In genomic region chr13:112751454-112752308, GRCm38 (mm10) we compare ENCODE assay signal across 8 mouse cellular contexts. TPM values are rescaled to one million over a fixed set of nuclear protein-coding genes. Genes with fewer than 3 reads are reported as not detected.
DNase-seq lines count a peak whose midpoint lies in the region; ATAC-seq and TF ChIP-seq lines count a peak whose summit lies in the region.

No protein-coding gene starts in this region.

- no peaks in the 10 kb centered on the region for H3K9me3 ChIP-seq in MEL (replicated peaks; ENCODE audit: insufficient read depth, low read length)
- H3K9me3 ChIP-seq in forebrain, postnatal 0 days (ENCODE audit: low read length), result no peaks in the 10 kb centered on the region
- no peaks in the 10 kb centered on the region for H3K9me3 ChIP-seq in hindbrain, embryonic 11.5 days (ENCODE audit: control insufficient read depth, low read length)
- H3K9me3 ChIP-seq in limb, embryonic 14.5 days (ENCODE audit: control insufficient read depth, low read length), result no peaks in the 10 kb centered on the region
- no peaks in the 10 kb centered on the region for H3K9me3 ChIP-seq in midbrain, embryonic 11.5 days (ENCODE audit: control insufficient read depth, low read length)
- no peaks in the 10 kb centered on the region for H3K9me3 ChIP-seq in stomach, embryonic 16.5 days (replicated peaks; ENCODE audit: control insufficient read depth, low read length)

- 10% methylated on average over 18 of the region's 18 CpGs for WGBS in bone marrow, adult 2 months
- WGBS in forebrain, postnatal 0 days, result 25% methylated on average over 18 of the region's 18 CpGs
- 42% methylated on average over 18 of the region's 18 CpGs for WGBS in hindbrain, embryonic 11.5 days
- WGBS in limb, embryonic 14.5 days, result 26% methylated on average over 18 of the region's 18 CpGs
- WGBS in midbrain, embryonic 11.5 days, result 39% methylated on average over 18 of the region's 18 CpGs
- 17% methylated on average over 18 of the region's 18 CpGs for WGBS in stomach, embryonic 16.5 days

- H3K27me3 ChIP-seq in MEL (ENCODE audit: control insufficient read depth in 1 of 2, insufficient read depth in 2 of 2, low read length in 2 of 2), result no peaks in the 10 kb centered on the region
- H3K27me3 ChIP-seq in forebrain, postnatal 0 days (ENCODE audit: insufficient read depth, low read length), result no peaks in the 10 kb centered on the region
- no peaks in the 10 kb centered on the region for H3K27me3 ChIP-seq in hindbrain, embryonic 11.5 days (ENCODE audit: control insufficient read depth, insufficient read depth, low read length)
- no peaks in the 10 kb centered on the region for H3K27me3 ChIP-seq in limb, embryonic 14.5 days (ENCODE audit: control insufficient read depth, insufficient read depth, low read length)
- no peaks in the 10 kb centered on the region for H3K27me3 ChIP-seq in midbrain, embryonic 11.5 days (ENCODE audit: control insufficient read depth, insufficient read depth, low read length)
- no peaks in the 10 kb centered on the region for H3K27me3 ChIP-seq in stomach, embryonic 16.5 days (ENCODE audit: control insufficient read depth, insufficient read depth, low read length)

- no peaks in the 10 kb centered on the region; a peak in 2 of 4 replicates for H3K36me3 ChIP-seq in MEL (ENCODE audit: control insufficient read depth in 1 of 2, insufficient read depth in 2 of 2, low read length in 2 of 2)
- H3K36me3 ChIP-seq in forebrain, postnatal 0 days (ENCODE audit: insufficient read depth), result no peaks in the 10 kb centered on the region
- no peaks in the 10 kb centered on the region for H3K36me3 ChIP-seq in hindbrain, embryonic 11.5 days (ENCODE audit: control insufficient read depth, insufficient read depth, low read length)
- H3K36me3 ChIP-seq in limb, embryonic 14.5 days (ENCODE audit: control insufficient read depth, insufficient read depth, low read length), result no peaks in the 10 kb centered on the region
- H3K36me3 ChIP-seq in midbrain, embryonic 11.5 days (ENCODE audit: control insufficient read depth, insufficient read depth, low read length), result no peaks in the 10 kb centered on the region
- no peaks in the 10 kb centered on the region for H3K36me3 ChIP-seq in stomach, embryonic 16.5 days (ENCODE audit: control insufficient read depth, insufficient read depth, low read length)

- H3K79me2 ChIP-seq in MEL (ENCODE audit: control insufficient read depth, insufficient read depth, low read length, poor library complexity), result no peaks in the 10 kb centered on the region

- TF ChIP-seq RAD21 in MEL (IDR thresholded peaks at IDR 0.05; ENCODE audit: low read depth, low read length), result no peak

- DNase-seq in MEL (ENCODE audit: low read depth, low spot score), result peak; percentile 78
- DNase-seq in forebrain, postnatal 0 days, result peak; percentile 20
- peak; percentile 66 for DNase-seq in hindbrain, embryonic 11.5 days (ENCODE audit: low spot score)
- DNase-seq in limb, embryonic 14.5 days (ENCODE audit: low spot score), result peak; percentile 77
- DNase-seq in midbrain, embryonic 11.5 days (ENCODE audit: low spot score, missing footprints), result peak; percentile 90
- DNase-seq in cerebellum, adult 9-11 months, result no peak

- TF ChIP-seq CTCF in MEL (IDR thresholded peaks at IDR 0.05 in 2 of 3, conservative IDR thresholded peaks at IDR 0.05 in 1 of 3; ENCODE audit: control insufficient read depth in 1 of 3, insufficient read depth in 1 of 3, low read depth in 2 of 3, low read length in 3 of 3, poor library complexity in 1 of 3, severe bottlenecking in 1 of 3), result no peak
- no peak for TF ChIP-seq CTCF in bone marrow, adult 2 months (IDR thresholded peaks at IDR 0.05; ENCODE audit: control insufficient read depth, insufficient read depth, low read length)
- no peak for TF ChIP-seq CTCF in forebrain, postnatal 0 days (IDR thresholded peaks at IDR 0.05; ENCODE audit: low read depth)

- H3K4me3 ChIP-seq in MEL (ENCODE audit: control insufficient read depth in 1 of 2, insufficient read depth in 1 of 2, low read depth in 2 of 2, low read length in 2 of 2), result peak overlapping the region; percentile 54 to 67
- H3K4me3 ChIP-seq in bone marrow, adult 2 months (replicated peaks; ENCODE audit: control insufficient read depth, low read depth, low read length), result no peak overlapping the region
- no peak overlapping the region for H3K4me3 ChIP-seq in forebrain, postnatal 0 days (ENCODE audit: low read depth, low read length)
- H3K4me3 ChIP-seq in hindbrain, embryonic 11.5 days (ENCODE audit: low read depth, low read length), result no peak overlapping the region
- H3K4me3 ChIP-seq in limb, embryonic 14.5 days (replicated peaks; ENCODE audit: low read length), result no peak overlapping the region
- no peak overlapping the region for H3K4me3 ChIP-seq in midbrain, embryonic 11.5 days (ENCODE audit: low read depth, low read length)
- H3K4me3 ChIP-seq in stomach, embryonic 16.5 days (replicated peaks; ENCODE audit: low read length), result peak overlapping the region; percentile 15; the same call in 1 of the 2 replicates

- peak overlapping the region; percentile 27 for H3K4me2 ChIP-seq in forebrain, postnatal 0 days (ENCODE audit: low read depth)
- H3K4me2 ChIP-seq in hindbrain, embryonic 11.5 days (replicated peaks; ENCODE audit: low read depth, low read length), result no peak overlapping the region
- peak overlapping the region; percentile 37 for H3K4me2 ChIP-seq in limb, embryonic 14.5 days (replicated peaks; ENCODE audit: low read depth, low read length, severe bottlenecking)
- no peak overlapping the region for H3K4me2 ChIP-seq in midbrain, embryonic 11.5 days
- peak overlapping the region; percentile 52 for H3K4me2 ChIP-seq in stomach, embryonic 16.5 days (ENCODE audit: low read depth, low read length)

- H3K27ac ChIP-seq in MEL (ENCODE audit: control insufficient read depth, low read depth, low read length), result peak overlapping the region; percentile 45; the same call in 1 of the 2 replicates
- H3K27ac ChIP-seq in bone marrow, adult 2 months (ENCODE audit: control insufficient read depth, insufficient read depth, low read depth, low read length, poor library complexity), result peak overlapping the region; percentile 58
- H3K27ac ChIP-seq in forebrain, postnatal 0 days (ENCODE audit: low read depth, low read length), result no peak overlapping the region
- H3K27ac ChIP-seq in hindbrain, embryonic 11.5 days (ENCODE audit: low read depth, low read length), result no peak overlapping the region
- H3K27ac ChIP-seq in limb, embryonic 14.5 days (replicated peaks; ENCODE audit: low read depth, low read length), result peak overlapping the region; percentile 73
- H3K27ac ChIP-seq in midbrain, embryonic 11.5 days (ENCODE audit: low read depth, low read length), result no peak overlapping the region
- peak overlapping the region; percentile 92 for H3K27ac ChIP-seq in stomach, embryonic 16.5 days (ENCODE audit: low read length)

- H3K9ac ChIP-seq in MEL (ENCODE audit: control insufficient read depth, low read depth, low read length, poor library complexity, severe bottlenecking), result peak overlapping the region; percentile 64
- H3K9ac ChIP-seq in forebrain, postnatal 0 days, result no peak overlapping the region
- H3K9ac ChIP-seq in hindbrain, embryonic 11.5 days (ENCODE audit: low read depth, low read length), result no peak overlapping the region
- H3K9ac ChIP-seq in limb, embryonic 14.5 days (ENCODE audit: low read depth, low read length, severe bottlenecking), result peak overlapping the region; percentile 34
- H3K9ac ChIP-seq in midbrain, embryonic 11.5 days (ENCODE audit: low read length), result no peak overlapping the region; the same call in 1 of the 2 replicates
- peak overlapping the region; percentile 44 for H3K9ac ChIP-seq in stomach, embryonic 16.5 days (ENCODE audit: low read length)

- peak in 1 of 2 experiments; percentile 40; a peak in 1 of 4 replicates for TF ChIP-seq POLR2A in MEL (IDR thresholded peaks at IDR 0.05; ENCODE audit: control insufficient read depth in 1 of 2, insufficient read depth in 1 of 2, low read depth in 1 of 2, low read length in 2 of 2, poor library complexity in 1 of 2)
- TF ChIP-seq POLR2A in bone marrow, adult 2 months (IDR thresholded peaks at IDR 0.05; ENCODE audit: borderline replicate concordance, control insufficient read depth, low read depth, low read length), result 0 out of 2 replicates have a peak, but pooled peaks have one; percentile 25
- no peak for TF ChIP-seq POLR2A in limb, embryonic 14.5 days (IDR thresholded peaks at IDR 0.05; ENCODE audit: borderline replicate concordance, extremely low read depth, insufficient read depth, insufficient read length)

- H3K4me1 ChIP-seq in MEL (ENCODE audit: control insufficient read depth in 1 of 2, insufficient read depth in 2 of 2, low read length in 2 of 2), result peaks cover 3 to 6% of the 10 kb centered on the region in 2 experiments; a peak in 3 of 4 replicates
- H3K4me1 ChIP-seq in bone marrow, adult 2 months (ENCODE audit: control insufficient read depth, insufficient read depth, low read length), result peaks cover 6% of the 10 kb centered on the region; the same call in 1 of the 2 replicates
- H3K4me1 ChIP-seq in forebrain, postnatal 0 days (ENCODE audit: insufficient read depth), result no peaks in the 10 kb centered on the region
- H3K4me1 ChIP-seq in hindbrain, embryonic 11.5 days (replicated peaks; ENCODE audit: control insufficient read depth, insufficient read depth, low read length), result no peaks in the 10 kb centered on the region
- H3K4me1 ChIP-seq in limb, embryonic 14.5 days (ENCODE audit: control insufficient read depth, insufficient read depth, low read length), result peaks cover 34% of the 10 kb centered on the region
- H3K4me1 ChIP-seq in midbrain, embryonic 11.5 days (ENCODE audit: control insufficient read depth, insufficient read depth, low read length), result peaks cover 7% of the 10 kb centered on the region
- H3K4me1 ChIP-seq in stomach, embryonic 16.5 days (ENCODE audit: control insufficient read depth, insufficient read depth, low read length), result peaks cover 41% of the 10 kb centered on the region

- peak; percentile 67 for ATAC-seq in forebrain, postnatal 0 days
- ATAC-seq in hindbrain, embryonic 11.5 days (ENCODE audit: low FRiP score), result peak; percentile 56; the same call in 1 of the 2 replicates
- ATAC-seq in limb, embryonic 14.5 days (ENCODE audit: low FRiP score, low read depth), result peak; percentile 46; the same call in 1 of the 2 replicates
- peak; percentile 80 for ATAC-seq in midbrain, embryonic 11.5 days (ENCODE audit: low FRiP score)
- ATAC-seq in stomach, embryonic 16.5 days (ENCODE audit: insufficient read depth, low FRiP score), result peak; percentile 61

- no peak for TF ChIP-seq EP300 in MEL (IDR thresholded peaks at IDR 0.05; ENCODE audit: low read depth in 1 of 2, low read length in 2 of 2)

RNA-seq across cellular contexts. Expression of gene Plpp1, which starts 48.9 kb away (rescaled TPM):
- 0.10 and 0.12 TPM in 2 replicates for total RNA-seq in MEL (2012; rRNA removed)
- polyA plus RNA-seq in MEL (2012; ENCODE audit: insufficient read depth in 1 of 2, insufficient read length in 2 of 2, low read depth in 1 of 2, low replicate concordance in 2 of 2, missing spikeins in 1 of 2), result under 1 TPM in 1 of 2 experiments, not detected in 1; 0.15 TPM
- 24.0 and 27.0 TPM in 2 replicates for polyA plus RNA-seq in bone marrow, adult 2 months (2011; ENCODE audit: insufficient read depth, insufficient read length, low replicate concordance, missing spikeins)
- total RNA-seq in forebrain, postnatal 0 days (2014; rRNA removed), result 44.4 and 48.0 TPM in 2 replicates
- polyA plus RNA-seq in forebrain, postnatal 0 days (2015; fragmentation: Nextera tagmentation; extraction: Ambion mirVana), result 60.8 and 68.0 TPM in 2 replicates
- polyA plus RNA-seq in hindbrain, embryonic 11.5 days (2014; fragmentation: Nextera tagmentation; extraction: Ambion mirVana), result 22.1 and 24.0 TPM in 2 replicates
- polyA plus RNA-seq in limb, embryonic 14.5 days (2012; rRNA removed), result 48.8 and 52.9 TPM in 2 replicates
- 66.0 and 70.9 TPM in 2 replicates for polyA plus RNA-seq in limb, embryonic 14.5 days (2014; fragmentation: Nextera tagmentation; extraction: Ambion mirVana)
- polyA plus RNA-seq in midbrain, embryonic 11.5 days (2014; fragmentation: Nextera tagmentation; extraction: Ambion mirVana), result 19.1 and 20.1 TPM in 2 replicates
- 117 and 120 TPM in 2 replicates for polyA plus RNA-seq in stomach, embryonic 16.5 days (2015; fragmentation: Nextera tagmentation; extraction: Ambion mirVana)

Comparison
In these comparisons a context has a peak if more than half of its experiments do, and no peak if none do; other contexts are left out.
1. H3K27ac ChIP-seq: peak in MEL (single experiment), bone marrow, adult 2 months (single experiment), limb, embryonic 14.5 days (single experiment) and stomach, embryonic 16.5 days (single experiment); none in forebrain, postnatal 0 days (single experiment), hindbrain, embryonic 11.5 days (single experiment) and midbrain, embryonic 11.5 days (single experiment).
2. H3K4me3 ChIP-seq: peak in MEL (2 of 2) and stomach, embryonic 16.5 days (single experiment); none in bone marrow, adult 2 months (single experiment), forebrain, postnatal 0 days (single experiment), hindbrain, embryonic 11.5 days (single experiment), limb, embryonic 14.5 days (single experiment) and midbrain, embryonic 11.5 days (single experiment).
3. H3K9ac ChIP-seq: peak in MEL (single experiment), limb, embryonic 14.5 days (single experiment) and stomach, embryonic 16.5 days (single experiment); none in forebrain, postnatal 0 days (single experiment), hindbrain, embryonic 11.5 days (single experiment) and midbrain, embryonic 11.5 days (single experiment).
4. H3K4me2 ChIP-seq: peak in forebrain, postnatal 0 days (single experiment), limb, embryonic 14.5 days (single experiment) and stomach, embryonic 16.5 days (single experiment); none in hindbrain, embryonic 11.5 days (single experiment) and midbrain, embryonic 11.5 days (single experiment).
5. RNA of gene Plpp1, which starts 48.9 kb away (polyA plus RNA-seq): 117 to 120 TPM in stomach, embryonic 16.5 days, 48.8 to 70.9 TPM in limb, embryonic 14.5 days, 60.8 to 68.0 TPM in forebrain, postnatal 0 days, 24.0 to 27.0 TPM in bone marrow, adult 2 months, 22.1 to 24.0 TPM in hindbrain, embryonic 11.5 days and 19.1 to 20.1 TPM in midbrain, embryonic 11.5 days; 0.15 TPM in MEL; every median in the first group is over 10 times any median in the second.
6. Peak in every context shown above with its lines, with median percentiles within 50 percentile points of each other: ATAC-seq.